Mouse (Mus musculus) ES-Bruce4 (cell line): ENCODE data around the gene Kdr.

ENCODE experiments used
- CTCF ChIP-seq: IDR thresholded peaks from one replicate; pipeline ENCODE4 v1.8.1; 2011; ENCODE audit warnings: low read depth, low read length
- EP300 ChIP-seq: IDR thresholded peaks from 2 replicates; pipeline ENCODE4 v1.6.1; 2011; ENCODE audit warnings: low read depth, low read length; ENCODE audit not compliant: insufficient read depth

DNA sequence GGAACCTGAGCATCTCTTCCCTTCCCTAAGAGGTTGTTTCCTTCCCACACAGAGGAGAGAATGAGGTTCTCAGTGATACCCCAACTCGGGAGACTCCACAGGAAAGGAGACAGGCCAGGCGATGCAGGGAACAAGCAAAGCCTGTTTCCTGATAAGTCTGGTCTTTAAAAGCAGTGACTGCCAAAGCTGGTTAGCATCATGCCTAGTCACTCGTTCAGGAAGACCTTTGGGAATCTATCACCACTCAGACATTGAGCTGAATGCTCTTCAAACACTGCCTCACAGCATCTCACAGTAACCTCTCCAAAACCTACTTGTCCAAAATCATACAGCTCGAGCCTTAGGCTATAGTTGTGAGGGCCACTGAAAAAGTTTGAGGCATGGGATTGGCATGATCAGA lies 40.2 kb downstream of the Kdr start:
- TF ChIP-seq EP300 (no peak), CTCF (no peak)
